In the genomic region with DNA sequence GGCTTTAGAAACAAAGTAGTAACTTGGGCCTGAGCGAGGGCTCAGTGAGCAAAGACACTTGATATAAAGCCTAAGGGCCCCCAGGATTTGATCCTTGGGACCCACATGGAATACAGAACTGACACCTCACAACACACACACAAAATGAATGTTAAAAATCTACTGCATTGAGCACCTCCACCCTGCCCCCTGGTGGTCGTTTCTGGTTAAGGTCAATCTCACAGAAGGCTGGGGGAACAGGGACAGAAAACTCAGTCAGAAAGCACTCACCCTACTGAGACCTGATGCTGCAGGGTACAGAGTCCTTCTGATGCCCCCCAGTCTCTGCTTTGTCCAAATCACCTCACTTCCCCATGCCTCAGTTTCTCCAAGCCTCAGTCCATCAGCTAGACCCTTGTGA, we compare ENCODE assay signal across 9 mouse cellular contexts. TPM values are rescaled to one million over a fixed set of nuclear protein-coding genes. Genes with fewer than 3 reads are reported as not detected.
A peak's percentile ranks its signal among the peaks of the same experiment; 100 is the strongest.
DNase-seq lines count a peak whose midpoint lies in the region; ATAC-seq lines count a peak whose summit lies in the region.
"Had no signal": no experiment of that assay in that cellular context is flagged by ENCODE, and none has a peak within 500 bp of the region (broad histone marks: within the 10 kb centered on the region; RNA-seq: fewer than 3 reads in every experiment).

No protein-coding gene starts in this region.

- peaks cover 44% of the 10 kb centered on the region for H3K4me1 ChIP-seq in hindbrain, embryonic 10.5 days (replicated peaks)
- peaks cover 25% of the 10 kb centered on the region for H3K4me1 ChIP-seq in hindbrain, embryonic 13.5 days (replicated peaks)

- peak; percentile 47 for DNase-seq in hindbrain, embryonic 10.5 days (ENCODE audit: low spot score)
- peak; percentile 67 for DNase-seq in right cerebral cortex, postnatal 14 days
- no peak for DNase-seq in right cerebral cortex, postnatal 36 days (ENCODE audit: low spot score in 2 of 2)
- peak; percentile 57 for DNase-seq in brain, adult 2 months (ENCODE audit: low read depth, low spot score)
- DNase-seq in lung, postnatal 10 days, result peak; percentile 74

- no peak overlapping the region for H3K4me2 ChIP-seq in hindbrain, embryonic 13.5 days

- no peak overlapping the region for H3K4me3 ChIP-seq in hindbrain, embryonic 10.5 days
- no peak overlapping the region for H3K4me3 ChIP-seq in hindbrain, embryonic 13.5 days

- no peaks in the 10 kb centered on the region for H3K9me3 ChIP-seq in hindbrain, embryonic 10.5 days
- no peaks in the 10 kb centered on the region for H3K9me3 ChIP-seq in hindbrain, embryonic 13.5 days

- WGBS in hindbrain, embryonic 10.5 days, result 45% methylated on average over 2 of the region's 2 CpGs
- 30% methylated on average over 2 of the region's 2 CpGs for WGBS in hindbrain, embryonic 13.5 days

- 0 out of 2 replicates have a peak, but pooled peaks cover 4% of the 10 kb centered on the region for H3K36me3 ChIP-seq in hindbrain, embryonic 10.5 days
- no peaks in the 10 kb centered on the region for H3K36me3 ChIP-seq in hindbrain, embryonic 13.5 days

- ATAC-seq in hindbrain, embryonic 13.5 days (ENCODE audit: low FRiP score), result no peak
- no peak for ATAC-seq in granulocyte monocyte progenitor cell, adult 5-6 weeks (replicated peaks; ENCODE audit: poor library complexity, severe bottlenecking)
- no peak for ATAC-seq in megakaryocyte, adult 5-6 weeks (ENCODE audit: poor library complexity, severe bottlenecking)

- no peak overlapping the region for H3K27ac ChIP-seq in hindbrain, embryonic 10.5 days
- no peak overlapping the region for H3K27ac ChIP-seq in hindbrain, embryonic 13.5 days

- H3K27me3 ChIP-seq in hindbrain, embryonic 10.5 days (ENCODE audit: insufficient read depth, poor library complexity, severe bottlenecking), result 0 out of 2 replicates have a peak, but pooled peaks cover 4% of the 10 kb centered on the region
- no peaks in the 10 kb centered on the region for H3K27me3 ChIP-seq in hindbrain, embryonic 13.5 days

- H3K9ac ChIP-seq in hindbrain, embryonic 13.5 days, result no peak overlapping the region

RNA-seq across cellular contexts. Expression of gene 2900026A02Rik, which starts 53.3 kb away (rescaled TPM):
- 2.1 and 4.1 TPM in 2 replicates for polyA plus RNA-seq in hindbrain, embryonic 10.5 days (2016; fragmentation: Nextera tagmentation; extraction: Ambion mirVana)
- polyA plus RNA-seq in hindbrain, embryonic 13.5 days (2015; fragmentation: Nextera tagmentation; extraction: Ambion mirVana), result 2.4 and 2.7 TPM in 2 replicates
- 3.0 and 4.1 TPM in 2 replicates for total RNA-seq in granulocyte monocyte progenitor cell, adult 5-6 weeks (2014; fragmentation: Nextera tagmentation)
- total RNA-seq in granulocyte monocyte progenitor cell, adult 5-6 weeks (2017), result 0.47 and 0.88 TPM in 2 replicates
- total RNA-seq in megakaryocyte, adult 5-6 weeks (2015), result 0.11 and 0.30 TPM in 2 replicates
- 0.29 and 0.45 TPM in 2 replicates for total RNA-seq in megakaryocyte, adult 5-6 weeks (2017)

RNA-seq across cellular contexts. Expression of gene Tmem211, which starts 59.0 kb away (rescaled TPM):
- polyA plus RNA-seq in hindbrain, embryonic 10.5 days (2016; fragmentation: Nextera tagmentation; extraction: Ambion mirVana), result 0.11 TPM in 1 of 2 replicates, not detected in the other
- not detected in 2 replicates for polyA plus RNA-seq in hindbrain, embryonic 13.5 days (2015; fragmentation: Nextera tagmentation; extraction: Ambion mirVana)
- total RNA-seq in granulocyte monocyte progenitor cell, adult 5-6 weeks (2014; fragmentation: Nextera tagmentation), result not detected in 2 replicates
- total RNA-seq in granulocyte monocyte progenitor cell, adult 5-6 weeks (2017), result not detected in 2 replicates
- not detected in 2 replicates for total RNA-seq in megakaryocyte, adult 5-6 weeks (2015)
- not detected in 2 replicates for total RNA-seq in megakaryocyte, adult 5-6 weeks (2017)
- polyA plus RNA-seq: heart, embryonic 16.5 days had no signal

Comparison
In these comparisons a context has a peak if more than half of its experiments do, and no peak if none do; other contexts are left out.
1. DNase-seq: peak in hindbrain, embryonic 10.5 days (single experiment), right cerebral cortex, postnatal 14 days (single experiment), brain, adult 2 months (single experiment) and lung, postnatal 10 days (single experiment); none in right cerebral cortex, postnatal 36 days (0 of 2).